Mouse (Mus musculus): ENCODE results near the gene Frmd4a. TPM values are rescaled to one million over a fixed set of nuclear protein-coding genes. Genes with fewer than 3 reads are reported as not detected.

Gene Frmd4a
- total RNA-seq, 1 experiment, result 9.3 TPM

GRCm38 (mm10) chr2:4232761-4233322, 215.3 kb downstream of the Frmd4a start:
- no peak overlapping the region for H3K9ac ChIP-seq (ENCODE audit: insufficient read depth, low read depth, low read length, poor library complexity, severe bottlenecking)
- H3K4me3 ChIP-seq (ENCODE audit: insufficient read depth in 1 of 2, low read depth in 1 of 2, low read length in 2 of 2, poor library complexity in 1 of 2, severe bottlenecking in 1 of 2), result no peak overlapping the region
- no peak overlapping the region for H3K27ac ChIP-seq (ENCODE audit: insufficient read depth, low read depth, low read length, poor library complexity, severe bottlenecking)
- in situ Hi-C loops (cut with MboI; ENCODE audit: low sequenced_read_pairs in 2 of 2, unreplicated experiment in 2 of 2), result no loop called here
- no peak for DNase-seq (ENCODE audit: low read depth, low spot score)
- H3K36me3 ChIP-seq (ENCODE audit: control insufficient read depth, insufficient read depth, low read length, poor library complexity, severe bottlenecking), result no peaks in the 10 kb centered on the region
- no peak for TF ChIP-seq ZNF384 (IDR thresholded peaks at IDR 0.05; ENCODE audit: low read depth, low read length)
- no peak for TF ChIP-seq HCFC1 (IDR thresholded peaks at IDR 0.05; ENCODE audit: borderline replicate concordance, insufficient read depth, low read length)
- TF ChIP-seq CHD2 (IDR thresholded peaks at IDR 0.05; ENCODE audit: low read depth, low read length), result no peak
- no peak for TF ChIP-seq MAFK (IDR thresholded peaks at IDR 0.05; ENCODE audit: insufficient read depth, low read depth, low read length)
- no peaks in the 10 kb centered on the region for H3K4me1 ChIP-seq (ENCODE audit: control insufficient read depth in 2 of 2, insufficient read depth in 2 of 2, low read length in 2 of 2, poor library complexity in 1 of 2)
- H3K9me3 ChIP-seq (ENCODE audit: control insufficient read depth, insufficient read depth, low read depth, low read length), result no peaks in the 10 kb centered on the region

- H3K36me3 ChIP-seq (ENCODE audit: control insufficient read depth, insufficient read depth, low read length, poor library complexity, severe bottlenecking), result no peaks in the 10 kb centered on the region
- H3K4me1 ChIP-seq (ENCODE audit: control insufficient read depth in 2 of 2, insufficient read depth in 2 of 2, low read length in 2 of 2, poor library complexity in 1 of 2), result no peaks in the 10 kb centered on the region
- H3K4me3 ChIP-seq (ENCODE audit: insufficient read depth in 1 of 2, low read depth in 1 of 2, low read length in 2 of 2, poor library complexity in 1 of 2, severe bottlenecking in 1 of 2), result no peak overlapping the region
- H3K27ac ChIP-seq (ENCODE audit: insufficient read depth, low read depth, low read length, poor library complexity, severe bottlenecking), result no peak overlapping the region
- TF ChIP-seq ZNF384 (IDR thresholded peaks at IDR 0.05; ENCODE audit: low read depth, low read length) (no peak), ZC3H11A (IDR thresholded peaks at IDR 0.05; ENCODE audit: borderline replicate concordance, low read depth, low read length) (no peak), HCFC1 (IDR thresholded peaks at IDR 0.05; ENCODE audit: borderline replicate concordance, insufficient read depth, low read length) (no peak), CHD2 (IDR thresholded peaks at IDR 0.05; ENCODE audit: low read depth, low read length) (no peak), MAFK (IDR thresholded peaks at IDR 0.05; ENCODE audit: insufficient read depth, low read depth, low read length) (no peak)
- H3K9me3 ChIP-seq (ENCODE audit: control insufficient read depth, insufficient read depth, low read depth, low read length), result no peaks in the 10 kb centered on the region
- in situ Hi-C loops (cut with MboI; ENCODE audit: low sequenced_read_pairs in 2 of 2, unreplicated experiment in 2 of 2), result no loop called here
- DNase-seq (ENCODE audit: low read depth, low spot score), result no peak
- no peak overlapping the region for H3K9ac ChIP-seq (ENCODE audit: insufficient read depth, low read depth, low read length, poor library complexity, severe bottlenecking)
These were observed 220.2 kb downstream of the Frmd4a start for GRCm38 (mm10) chr2:4237686-4238085.

GRCm38 (mm10) chr2:4249723-4250122, 232.2 kb downstream of the Frmd4a start:
- Histone ChIP-seq H3K4me1 (ENCODE audit: control insufficient read depth in 2 of 2, insufficient read depth in 2 of 2, low read length in 2 of 2, poor library complexity in 1 of 2) (no peaks in the 10 kb centered on the region), H3K27ac (ENCODE audit: insufficient read depth, low read depth, low read length, poor library complexity, severe bottlenecking) (no peak overlapping the region), H3K36me3 (ENCODE audit: control insufficient read depth, insufficient read depth, low read length, poor library complexity, severe bottlenecking) (no peaks in the 10 kb centered on the region), H3K9me3 (ENCODE audit: control insufficient read depth, insufficient read depth, low read depth, low read length) (no peaks in the 10 kb centered on the region), H3K9ac (ENCODE audit: insufficient read depth, low read depth, low read length, poor library complexity, severe bottlenecking) (no peak overlapping the region), H3K4me3 (ENCODE audit: insufficient read depth in 1 of 2, low read depth in 1 of 2, low read length in 2 of 2, poor library complexity in 1 of 2, severe bottlenecking in 1 of 2) (no peak overlapping the region)
- in situ Hi-C loops (cut with MboI; ENCODE audit: low sequenced_read_pairs in 2 of 2, unreplicated experiment in 2 of 2), result no loop called here
- peak; percentile 9 for DNase-seq (ENCODE audit: low read depth, low spot score)
- TF ChIP-seq ZNF384 (IDR thresholded peaks at IDR 0.05; ENCODE audit: low read depth, low read length), result no peak
- TF ChIP-seq ZC3H11A (IDR thresholded peaks at IDR 0.05; ENCODE audit: borderline replicate concordance, low read depth, low read length), result no peak
- no peak for TF ChIP-seq MAFK (IDR thresholded peaks at IDR 0.05; ENCODE audit: insufficient read depth, low read depth, low read length)
- no peak for TF ChIP-seq CHD2 (IDR thresholded peaks at IDR 0.05; ENCODE audit: low read depth, low read length)
- TF ChIP-seq HCFC1 (IDR thresholded peaks at IDR 0.05; ENCODE audit: borderline replicate concordance, insufficient read depth, low read length), result no peak

GRCm38 (mm10) chr2:4252541-4253291, 235.2 kb downstream of the Frmd4a start:
- H3K9ac ChIP-seq (ENCODE audit: insufficient read depth, low read depth, low read length, poor library complexity, severe bottlenecking), result no peak overlapping the region
- H3K27ac ChIP-seq (ENCODE audit: insufficient read depth, low read depth, low read length, poor library complexity, severe bottlenecking), result no peak overlapping the region

More at GRCm38 (mm10) chr2:4252541-4253291, 235.2 kb downstream of the Frmd4a start:
- Histone ChIP-seq H3K36me3 (ENCODE audit: control insufficient read depth, insufficient read depth, low read length, poor library complexity, severe bottlenecking) (no peaks in the 10 kb centered on the region), H3K4me3 (ENCODE audit: insufficient read depth in 1 of 2, low read depth in 1 of 2, low read length in 2 of 2, poor library complexity in 1 of 2, severe bottlenecking in 1 of 2) (no peak overlapping the region), H3K9me3 (ENCODE audit: control insufficient read depth, insufficient read depth, low read depth, low read length) (no peaks in the 10 kb centered on the region), H3K4me1 (ENCODE audit: control insufficient read depth in 2 of 2, insufficient read depth in 2 of 2, low read length in 2 of 2, poor library complexity in 1 of 2) (no peaks in the 10 kb centered on the region)
- no peak for DNase-seq (ENCODE audit: low read depth, low spot score)
- no peak for TF ChIP-seq ZNF384 (IDR thresholded peaks at IDR 0.05; ENCODE audit: low read depth, low read length)
- TF ChIP-seq ZC3H11A (IDR thresholded peaks at IDR 0.05; ENCODE audit: borderline replicate concordance, low read depth, low read length), result no peak
- no peak for TF ChIP-seq HCFC1 (IDR thresholded peaks at IDR 0.05; ENCODE audit: borderline replicate concordance, insufficient read depth, low read length)
- TF ChIP-seq CHD2 (IDR thresholded peaks at IDR 0.05; ENCODE audit: low read depth, low read length), result no peak
- no peak for TF ChIP-seq MAFK (IDR thresholded peaks at IDR 0.05; ENCODE audit: insufficient read depth, low read depth, low read length)
- in situ Hi-C loops (cut with MboI; ENCODE audit: low sequenced_read_pairs in 2 of 2, unreplicated experiment in 2 of 2), result no loop called here

All from ES-E14 (cell line).